16 mouse cellular contexts compared by ENCODE assay signal in genomic region chr10:90983046-90983445, GRCm38 (mm10).
DNase-seq lines count a peak whose midpoint lies in the region; ATAC-seq and TF ChIP-seq lines count a peak whose summit lies in the region.
"Had no signal": no experiment of that assay in that cellular context is flagged by ENCODE, and none has a peak within 500 bp of the region (broad histone marks: within the 10 kb centered on the region; RNA-seq: fewer than 3 reads in every experiment).

No protein-coding gene starts in this region.

- TF ChIP-seq CTCF in lung, postnatal 0 days (IDR thresholded peaks at IDR 0.05): no peak

- no peak overlapping the region for H3K4me2 ChIP-seq in heart, embryonic 16.5 days (ENCODE audit: low read depth, low read length)
- no peak overlapping the region for H3K4me2 ChIP-seq in heart, embryonic 12.5 days
- no peak overlapping the region for H3K4me2 ChIP-seq in lung, postnatal 0 days (replicated peaks; ENCODE audit: low read depth, low read length)
- H3K4me2 ChIP-seq: heart, embryonic 15.5 days; hindbrain, embryonic 15.5 days; liver, embryonic 13.5 days had no signal

- peak; percentile 55; the same call in 1 of the 2 replicates for ATAC-seq in heart, embryonic 16.5 days (replicated peaks; ENCODE audit: extremely low read depth, insufficient read depth, low FRiP score)
- no peak for ATAC-seq in heart, embryonic 12.5 days (ENCODE audit: insufficient number of reproducible peaks, low FRiP score)
- ATAC-seq in lung, postnatal 0 days: no peak
- ATAC-seq in megakaryocyte, adult 5-6 weeks (ENCODE audit: poor library complexity, severe bottlenecking): peak; percentile 67
- no peak for ATAC-seq in inflammation-experienced regulatory T-cells, adult 6 months

- H3K27ac ChIP-seq in heart, embryonic 16.5 days (ENCODE audit: low read length): no peak overlapping the region
- no peak overlapping the region for H3K27ac ChIP-seq in heart, embryonic 12.5 days (ENCODE audit: poor library complexity, severe bottlenecking)
- H3K27ac ChIP-seq in lung, postnatal 0 days (ENCODE audit: low read length): no peak overlapping the region
- H3K27ac ChIP-seq: forebrain, embryonic 10.5 days; heart, embryonic 15.5 days; hindbrain, embryonic 15.5 days; liver, embryonic 13.5 days had no signal

- WGBS in heart, embryonic 16.5 days: 47% methylated on average over 8 of the region's 8 CpGs
- 74% methylated on average over 8 of the region's 8 CpGs for WGBS in heart, embryonic 12.5 days
- 52% methylated on average over 8 of the region's 8 CpGs for WGBS in lung, postnatal 0 days

- 0 out of 2 replicates have a peak, but pooled peaks cover 4% of the 10 kb centered on the region for H3K36me3 ChIP-seq in heart, embryonic 16.5 days (ENCODE audit: control insufficient read depth, insufficient read depth)
- H3K36me3 ChIP-seq in heart, embryonic 12.5 days: peaks cover 11% of the 10 kb centered on the region; the same call in 1 of the 2 replicates
- H3K36me3 ChIP-seq in lung, postnatal 0 days (ENCODE audit: insufficient read depth, low read length): no peaks in the 10 kb centered on the region
- H3K36me3 ChIP-seq: forebrain, embryonic 10.5 days; heart, embryonic 15.5 days; hindbrain, embryonic 15.5 days; liver, embryonic 13.5 days had no signal

- H3K9me3 ChIP-seq in heart, embryonic 16.5 days (replicated peaks; ENCODE audit: control insufficient read depth, low read length): no peaks in the 10 kb centered on the region; the same call in 1 of the 2 replicates
- H3K9me3 ChIP-seq in heart, embryonic 12.5 days (replicated peaks): peaks cover 8% of the 10 kb centered on the region; the same call in 1 of the 2 replicates
- H3K9me3 ChIP-seq in lung, postnatal 0 days (ENCODE audit: low read length): no peaks in the 10 kb centered on the region
- H3K9me3 ChIP-seq: heart, embryonic 15.5 days; hindbrain, embryonic 15.5 days; liver, embryonic 13.5 days had no signal

- H3K9ac ChIP-seq in heart, embryonic 16.5 days (ENCODE audit: low read length): no peak overlapping the region
- H3K9ac ChIP-seq in heart, embryonic 12.5 days: no peak overlapping the region
- H3K9ac ChIP-seq in lung, postnatal 0 days (replicated peaks; ENCODE audit: low read depth): no peak overlapping the region
- H3K9ac ChIP-seq: heart, embryonic 15.5 days; hindbrain, embryonic 15.5 days; liver, embryonic 13.5 days had no signal

- H3K4me1 ChIP-seq in heart, embryonic 16.5 days (ENCODE audit: control insufficient read depth, insufficient read depth, low read length): peaks cover 6% of the 10 kb centered on the region
- 0 out of 2 replicates have a peak, but pooled peaks cover 5% of the 10 kb centered on the region for H3K4me1 ChIP-seq in heart, embryonic 12.5 days (replicated peaks)
- no peaks in the 10 kb centered on the region for H3K4me1 ChIP-seq in lung, postnatal 0 days (ENCODE audit: insufficient read depth, low read depth, low read length)
- H3K4me1 ChIP-seq: forebrain, embryonic 10.5 days; liver, embryonic 13.5 days had no signal

- no peak for TF ChIP-seq EP300 in lung, postnatal 0 days (IDR thresholded peaks at IDR 0.05)

- peak; percentile 40 to 72 for DNase-seq in cerebellum, postnatal 10 days
- no peak for DNase-seq in cerebellum, adult 9-10 months
- peak; percentile 11 for DNase-seq in lung, postnatal 0 days (ENCODE audit: low spot score)
- DNase-seq in lung, postnatal 25 days (ENCODE audit: low spot score): no peak
- DNase-seq: adrenal gland, postnatal 10 days; gastrocnemius, postnatal 25 days; liver, embryonic 13.5 days; right cerebral cortex, postnatal 25 days; thymus, adult 18-20 months had no signal

- H3K4me3 ChIP-seq in heart, embryonic 16.5 days (ENCODE audit: low read length): no peak overlapping the region
- H3K4me3 ChIP-seq in heart, embryonic 12.5 days: no peak overlapping the region
- no peak overlapping the region for H3K4me3 ChIP-seq in lung, postnatal 0 days (ENCODE audit: low read depth, low read length)
- H3K4me3 ChIP-seq: forebrain, embryonic 10.5 days; heart, embryonic 15.5 days; hindbrain, embryonic 15.5 days; liver, embryonic 13.5 days had no signal

- H3K27me3 ChIP-seq in heart, embryonic 16.5 days (ENCODE audit: control insufficient read depth, insufficient read depth, low read length): no peaks in the 10 kb centered on the region
- no peaks in the 10 kb centered on the region for H3K27me3 ChIP-seq in heart, embryonic 12.5 days (replicated peaks)
- H3K27me3 ChIP-seq in lung, postnatal 0 days (replicated peaks; ENCODE audit: insufficient read depth, low read length): no peaks in the 10 kb centered on the region
- H3K27me3 ChIP-seq: heart, embryonic 15.5 days; hindbrain, embryonic 15.5 days; liver, embryonic 13.5 days had no signal

Comparison
In these comparisons a context has a peak if more than half of its experiments do, and no peak if none do; other contexts are left out.
1. DNase-seq: peak in cerebellum, postnatal 10 days (2 of 2) and lung, postnatal 0 days (single experiment); none in cerebellum, adult 9-10 months (single experiment) and lung, postnatal 25 days (single experiment).
2. ATAC-seq: peak in heart, embryonic 16.5 days (single experiment) and megakaryocyte, adult 5-6 weeks (single experiment); none in heart, embryonic 12.5 days (single experiment), lung, postnatal 0 days (single experiment) and inflammation-experienced regulatory T-cells, adult 6 months (single experiment).